Mouse (Mus musculus): ENCODE data around the gene Sod2.
"Not testable (repeated sequence)": the region's sequence is repeated elsewhere in the genome, so short reads cannot be mapped to it uniquely, and the experiment has no call there.

DNA sequence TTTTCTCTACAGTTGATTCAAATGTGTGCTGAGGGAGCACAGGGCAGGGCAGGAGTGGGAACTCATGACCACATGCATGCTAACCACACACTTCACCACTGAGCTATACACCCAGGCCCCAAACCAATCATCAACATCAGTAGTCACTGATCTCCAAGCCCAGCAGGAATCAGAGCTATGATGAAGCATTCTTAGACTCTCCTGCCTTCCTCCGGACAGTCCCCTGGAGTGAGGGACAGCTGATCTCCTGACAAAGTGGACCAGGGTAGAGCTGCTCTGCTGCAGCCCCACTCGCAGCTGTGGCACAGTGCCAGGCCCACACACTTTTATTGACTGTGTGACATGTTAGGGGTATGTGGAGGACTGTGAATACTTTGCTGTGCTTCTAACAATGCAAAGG lies 47.3 kb upstream of the Sod2 start:
- not testable (repeated sequence) for TF ChIP-seq GATA1, TAL1 (IDR thresholded peaks at IDR 0.05; ENCODE audit: low read length)
